Mouse (Mus musculus) lung, postnatal 4 days (tissue): ENCODE results near the gene Clp1.
"Not testable (repeated sequence)": the region's sequence is repeated elsewhere in the genome, so short reads cannot be mapped to it uniquely, and the experiment has no call there.

ENCODE experiments used
- DNase-seq, 2 experiments: peaks; one replicate each; pipeline ENCODE4 v3.0.0; 2021

Clp1 gene

DNA sequence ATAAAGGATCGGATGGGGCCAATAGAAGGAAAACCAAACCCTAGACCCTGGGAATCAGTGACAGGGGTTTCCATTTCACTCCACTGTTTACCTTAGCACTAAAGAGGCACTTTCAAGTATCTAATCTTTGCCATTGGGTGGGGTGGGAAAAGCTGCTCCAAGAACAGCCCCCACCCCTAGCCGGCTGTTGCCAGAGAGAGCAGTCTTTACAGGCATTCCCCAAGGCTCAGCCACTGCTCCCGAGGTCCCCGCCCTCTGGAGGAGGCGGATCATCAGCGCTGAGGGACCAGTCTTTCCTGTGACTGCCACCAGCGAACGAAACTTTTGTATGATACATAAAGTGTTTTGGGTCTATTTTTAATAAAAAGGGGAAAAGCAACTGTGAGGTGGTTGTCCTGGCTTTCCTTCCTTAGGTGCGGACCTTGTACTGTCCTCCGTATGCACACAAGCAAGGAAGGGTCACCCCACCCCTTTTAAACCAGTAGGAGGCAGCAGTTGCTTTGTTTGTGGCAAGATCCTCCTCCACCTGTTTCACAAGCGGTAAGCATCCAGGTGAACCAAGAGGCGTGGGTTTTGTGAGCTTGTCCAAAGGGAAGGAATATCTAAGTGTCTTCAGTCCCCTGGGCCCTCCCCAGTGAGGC lies 11.2 kb upstream of the Clp1 start:
- DNase-seq, result peak; percentile 49 to 60

DNA sequence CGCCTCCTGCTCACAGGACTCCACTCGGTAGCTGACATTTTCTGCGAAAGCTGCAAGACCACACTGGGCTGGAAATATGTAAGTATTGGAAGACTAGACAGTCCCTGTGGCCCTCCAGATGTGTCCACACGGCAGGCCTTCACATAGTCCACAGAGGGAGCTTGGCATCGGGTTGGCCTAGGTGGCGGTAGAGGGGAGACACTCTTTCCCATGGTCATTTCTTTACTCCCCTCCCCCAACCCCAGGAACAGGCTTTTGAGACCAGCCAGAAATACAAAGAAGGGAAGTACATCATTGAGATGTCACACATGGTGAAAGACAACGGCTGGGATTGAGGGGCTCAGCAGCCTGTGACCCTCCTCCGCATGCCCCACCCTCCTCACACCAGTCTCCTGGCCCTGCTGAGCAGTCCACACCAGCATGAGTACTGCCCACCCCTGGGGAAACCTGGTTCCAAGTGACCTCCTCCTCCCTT lies 10.3 kb upstream of the Clp1 start:
- peak; percentile 36 to 44 for DNase-seq

DNA sequence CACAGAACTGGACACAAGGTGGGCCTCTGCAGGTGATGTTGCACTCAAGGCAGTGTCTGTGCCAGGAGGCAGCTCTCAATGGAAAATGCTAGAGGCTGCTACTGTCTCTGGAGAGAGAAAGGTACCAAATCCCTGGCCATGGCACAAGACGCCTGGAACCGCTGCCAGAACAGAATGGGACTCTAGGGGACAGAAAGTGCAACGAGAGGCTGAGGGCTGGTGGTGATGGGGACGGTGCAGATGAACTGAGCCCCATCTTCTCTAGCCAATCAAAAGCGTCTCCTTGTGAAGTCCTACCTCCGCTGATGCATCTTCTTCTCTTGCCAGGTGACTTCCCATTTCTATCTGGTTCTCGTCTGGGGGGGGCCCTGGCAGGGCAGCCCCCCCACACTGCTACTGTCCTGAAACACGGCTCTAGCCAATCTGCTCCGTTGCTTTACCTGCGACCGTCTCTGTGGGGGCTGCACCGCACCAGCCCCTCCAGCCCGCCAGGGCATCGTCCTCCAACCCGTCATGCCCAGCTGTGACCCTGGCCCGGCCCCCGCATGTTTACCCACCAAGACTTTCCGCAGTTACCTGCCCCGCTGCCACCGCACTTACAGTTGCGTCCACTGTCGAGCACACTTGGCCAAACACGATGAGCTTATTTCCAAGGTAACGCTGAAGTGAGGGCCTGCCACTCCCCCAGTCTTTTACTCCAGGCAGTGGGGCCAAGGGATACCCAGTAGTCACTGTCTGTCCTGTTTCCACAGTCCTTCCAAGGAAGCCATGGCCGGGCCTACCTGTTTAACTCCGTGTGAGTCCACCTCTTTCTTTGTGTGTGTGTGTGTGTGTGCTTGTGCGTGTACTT lies 9.4 kb upstream of the Clp1 start:
- DNase-seq, result peak in 1 of 2 experiments; percentile 31

DNA sequence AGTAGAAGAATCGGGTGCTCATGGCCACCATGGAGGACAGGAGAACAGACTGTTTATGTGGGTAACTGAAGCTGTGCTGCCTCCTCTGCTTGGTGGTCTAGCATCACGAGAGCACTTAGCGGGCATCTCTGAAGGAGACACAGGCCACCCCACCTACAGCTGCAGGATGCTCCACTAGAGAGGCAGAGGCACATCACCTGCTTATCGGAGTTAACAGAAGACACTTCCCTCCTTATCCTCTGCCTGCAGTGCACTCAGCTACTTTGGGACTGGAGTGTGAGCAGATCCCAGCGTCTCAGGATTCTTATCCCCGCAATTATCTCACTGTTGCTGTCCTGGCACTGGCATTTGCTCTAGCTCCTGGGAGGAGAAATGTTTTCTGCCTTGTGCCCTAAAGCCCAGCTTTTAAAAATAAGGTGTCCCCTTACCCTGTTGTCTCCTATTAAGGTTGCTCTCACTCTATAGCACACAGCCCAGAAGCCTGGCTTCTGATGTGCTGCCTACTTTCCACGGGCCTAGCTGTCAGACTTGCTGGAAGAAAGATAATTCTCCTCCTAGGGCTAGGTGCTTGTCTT lies 8.3 kb upstream of the Clp1 start:
- DNase-seq, result no peak

DNA sequence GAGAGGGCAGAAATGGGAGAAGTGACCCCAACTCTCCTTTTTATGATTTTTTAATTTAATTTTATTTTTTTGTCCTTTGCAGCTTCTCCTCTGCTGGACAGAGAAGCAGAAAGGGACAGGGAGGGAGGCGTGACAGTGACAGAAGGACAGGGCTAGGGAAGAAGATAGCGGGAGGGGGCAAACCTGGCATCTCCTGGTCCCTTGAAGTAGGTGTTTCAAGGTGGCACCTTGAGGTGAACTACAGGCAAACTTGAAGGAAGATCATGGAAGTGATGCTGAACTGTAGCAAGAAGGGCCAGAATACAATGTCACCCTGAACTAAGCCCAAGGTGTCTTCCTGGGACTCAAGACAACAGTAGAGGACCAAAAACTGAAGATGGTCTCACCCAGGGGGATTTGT lies 7.8 kb upstream of the Clp1 start:
- no peak for DNase-seq

DNA sequence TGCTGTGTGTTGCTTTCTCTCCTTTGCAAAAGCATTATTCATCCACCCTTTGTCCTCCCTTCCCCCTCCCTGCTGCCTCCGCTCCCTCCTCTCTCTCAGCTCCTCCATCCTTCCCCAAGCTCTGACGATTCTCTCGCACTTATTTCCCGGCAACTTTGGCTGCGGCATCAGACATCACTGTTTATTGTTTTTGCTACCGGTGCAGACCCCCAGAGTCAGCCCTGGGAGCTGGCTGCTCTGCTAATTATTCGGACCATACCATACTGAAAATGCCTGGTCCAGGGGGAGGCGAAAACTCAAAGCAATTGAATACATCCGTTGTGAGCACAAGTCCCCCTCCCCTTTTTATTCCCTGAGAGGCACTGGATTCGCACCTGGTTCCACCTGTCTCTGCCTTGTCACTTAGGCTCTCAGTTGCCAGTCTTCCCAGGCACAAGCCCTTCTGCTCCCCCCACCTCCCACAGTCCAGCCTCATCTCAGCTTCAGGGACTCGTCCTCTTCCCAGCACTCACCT lies 7.3 kb upstream of the Clp1 start:
- DNase-seq, result no peak

DNA sequence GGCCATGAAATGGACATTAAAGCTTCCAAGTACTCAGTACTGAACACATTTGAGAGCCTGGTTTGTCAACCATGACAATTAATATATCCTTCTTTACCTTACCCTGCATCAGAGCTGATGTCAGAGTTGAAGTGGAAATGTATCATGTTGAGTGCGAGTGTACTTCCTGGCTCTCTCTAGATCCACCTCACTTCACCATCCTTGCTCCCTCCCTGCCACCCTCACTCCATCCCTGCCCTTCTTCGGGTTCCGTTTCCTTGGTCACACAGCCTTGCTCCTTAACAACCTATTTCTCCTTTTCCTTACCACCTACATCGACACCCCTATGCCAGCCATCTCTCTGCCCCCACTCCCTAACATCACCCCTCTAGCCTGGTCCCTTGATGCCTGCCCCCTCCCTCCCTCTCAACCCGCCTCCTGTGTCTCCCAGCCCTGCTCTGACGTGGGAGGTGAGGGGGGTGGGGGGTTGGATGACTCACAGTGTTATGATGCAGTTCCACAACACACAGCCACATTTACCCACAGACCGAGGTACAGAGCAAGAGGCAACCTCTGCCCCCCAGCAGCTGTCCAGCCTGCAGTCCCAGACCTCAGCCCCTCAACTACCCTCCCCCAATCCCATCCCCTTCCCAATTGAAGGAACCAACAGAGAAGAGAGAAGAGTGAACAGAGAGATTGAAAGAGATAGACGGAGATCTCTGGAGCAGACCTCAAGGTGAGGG lies 6.6 kb upstream of the Clp1 start, which contains the start of gene Ypel4:
Ypel4 (plus strand) TSS at position 480 of the 722 bp plus-strand sequence.
- peak; percentile 41 to 53 for DNase-seq

DNA sequence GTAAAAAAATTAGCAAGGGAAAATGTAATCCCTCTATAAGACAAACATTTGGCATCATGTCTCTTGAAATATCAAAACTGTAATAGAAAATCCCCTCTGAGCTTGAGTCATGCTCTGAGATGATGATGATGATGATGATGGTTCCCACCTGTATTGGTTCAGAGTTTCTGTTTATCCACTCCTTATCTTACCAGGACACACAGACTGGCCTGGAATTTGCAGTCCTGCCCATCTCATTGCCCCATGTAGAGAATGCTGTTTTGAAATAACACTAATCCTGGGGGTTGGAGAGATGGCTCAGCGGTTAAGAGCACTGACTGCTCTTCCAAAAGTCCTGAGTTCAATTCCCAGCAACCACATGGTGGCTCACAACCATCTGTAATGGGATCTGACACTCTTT lies 5.2 kb upstream of the Clp1 start:
- no peak for DNase-seq

DNA sequence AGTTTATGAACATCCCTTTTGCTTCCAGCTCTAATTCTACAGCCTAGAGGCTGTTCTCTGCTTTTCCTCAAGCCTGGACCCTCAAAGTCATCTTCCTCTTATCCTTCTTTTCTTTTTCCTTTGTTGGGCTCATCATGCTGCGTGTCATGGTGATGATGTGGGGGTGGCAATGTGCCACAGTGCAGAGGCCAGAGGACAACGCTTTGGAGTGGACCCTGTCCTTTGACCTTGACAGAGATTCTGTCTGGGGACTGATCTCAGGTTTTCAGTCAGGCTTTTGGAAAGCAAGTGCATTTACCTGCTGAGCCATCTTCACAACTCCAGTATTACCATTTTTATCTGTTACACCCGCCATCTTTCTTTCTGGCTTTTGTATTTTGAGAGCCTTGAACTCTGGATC lies 4.1 kb upstream of the Clp1 start:
- no peak for DNase-seq

DNA sequence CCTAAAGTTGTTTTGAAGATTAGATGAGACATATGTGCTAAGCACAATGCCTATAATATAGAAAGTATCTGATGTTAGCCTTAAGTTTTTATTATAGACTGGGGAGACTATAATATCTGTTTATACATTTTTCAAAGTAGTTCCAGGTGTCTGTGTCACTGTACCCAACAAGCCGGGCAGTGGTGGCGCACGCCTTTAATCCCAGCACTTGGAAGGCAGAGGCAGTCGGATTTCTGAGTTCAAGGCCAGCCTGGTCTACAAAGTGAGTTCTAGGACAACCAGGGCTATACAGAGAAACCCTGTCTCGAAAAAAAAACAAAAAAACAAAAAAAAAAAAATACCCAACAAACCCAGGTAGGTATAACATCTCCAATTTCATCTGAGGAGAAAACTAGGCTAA lies 1.0 kb upstream of the Clp1 start:
- DNase-seq, result not testable (repeated sequence)

DNA sequence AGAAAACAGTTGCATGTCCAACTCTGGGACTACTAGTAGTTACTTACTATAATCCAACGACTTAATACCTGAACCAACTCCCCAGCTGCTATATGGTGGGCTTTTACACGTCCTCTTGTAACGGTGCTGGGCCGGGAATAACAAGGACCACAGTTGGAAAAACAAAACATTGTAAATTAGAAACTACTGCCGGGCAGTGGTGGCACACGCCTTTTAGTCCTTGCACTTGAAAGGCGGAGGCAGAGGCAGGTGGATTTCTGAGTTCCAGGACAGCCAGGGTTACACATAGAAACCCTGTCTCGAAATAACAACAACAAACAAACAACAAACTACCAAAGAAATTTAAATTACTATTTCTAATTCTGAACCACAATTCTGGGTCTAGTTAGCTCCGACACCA lies 434 bp downstream of the Clp1 start:
- DNase-seq, result no peak

DNA sequence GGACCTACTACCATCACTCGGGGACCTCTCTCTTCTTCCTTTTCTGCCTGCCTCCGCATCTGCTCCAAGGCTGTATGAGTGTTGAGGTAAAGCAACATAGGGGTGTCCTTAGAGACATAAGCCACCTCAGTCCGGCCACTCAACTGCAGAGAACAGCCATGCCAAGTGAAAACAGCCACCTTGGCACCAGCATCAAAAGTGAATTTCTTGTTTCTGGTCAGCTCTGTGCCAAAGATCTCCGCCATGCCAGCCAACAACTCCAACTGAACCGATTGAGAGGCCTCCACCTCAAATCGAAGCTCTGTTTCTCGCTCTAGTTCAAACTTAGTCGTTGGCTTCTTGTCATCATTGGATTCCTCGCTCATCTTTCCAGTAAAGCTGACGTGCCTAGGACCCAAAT lies 1.4 kb downstream of the Clp1 start:
- DNase-seq, result no peak

DNA sequence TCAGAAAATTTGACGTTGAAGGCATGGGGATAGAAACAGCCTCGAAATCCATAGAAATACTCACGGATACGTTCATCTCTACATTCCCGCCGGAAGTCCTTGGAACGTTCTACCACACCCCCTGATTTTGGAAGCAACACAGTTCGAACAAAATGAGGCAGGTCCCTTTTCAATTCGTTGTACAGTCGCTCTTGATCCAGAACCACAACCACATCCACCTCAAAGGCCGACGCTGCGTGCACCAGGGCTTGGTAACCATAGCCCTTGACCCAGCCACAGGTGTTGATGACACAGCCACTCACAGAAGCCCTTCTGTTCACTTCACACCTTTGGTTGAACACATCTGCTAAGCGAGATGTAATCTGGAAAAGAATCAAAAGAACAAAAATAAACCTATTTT lies 3.3 kb downstream of the Clp1 start:
- no peak for DNase-seq

DNA sequence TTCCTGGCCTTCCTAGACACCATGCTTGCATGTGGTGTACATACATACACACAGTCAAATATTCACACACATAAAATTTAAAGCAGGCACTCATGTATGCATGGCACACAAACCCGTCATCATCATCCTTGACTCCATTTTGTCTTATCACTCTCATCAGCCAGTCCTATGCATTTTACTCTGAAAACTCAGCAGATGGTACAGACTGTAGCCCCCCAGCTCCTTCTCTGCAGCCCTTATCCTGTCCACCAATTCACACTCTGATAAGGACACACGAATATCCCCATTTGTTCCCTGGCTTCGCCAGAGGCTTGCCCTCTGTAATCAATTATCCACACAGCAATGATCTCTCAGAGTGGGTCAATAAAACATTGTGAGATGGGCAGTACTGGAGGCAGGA lies 6.0 kb downstream of the Clp1 start:
- no peak for DNase-seq

DNA sequence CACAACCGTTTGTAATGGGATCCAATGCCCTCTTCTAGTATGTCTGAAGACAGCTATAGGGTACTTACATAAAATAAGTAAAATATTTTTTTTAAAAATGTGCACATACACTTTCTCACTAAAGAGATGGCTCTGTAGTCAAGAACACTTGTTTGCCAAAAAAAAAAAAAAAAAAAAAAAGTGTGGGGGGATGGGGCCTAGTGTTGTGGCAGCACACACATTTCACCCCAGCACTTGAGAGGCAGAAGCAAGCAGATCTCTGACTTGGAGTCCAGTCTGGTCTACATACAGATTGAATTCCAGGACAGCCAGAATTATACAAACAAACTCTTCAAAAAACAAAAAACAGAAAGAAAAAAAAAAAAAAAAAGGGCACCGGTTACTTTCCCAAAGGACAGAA lies 6.4 kb downstream of the Clp1 start:
- no peak for DNase-seq

DNA sequence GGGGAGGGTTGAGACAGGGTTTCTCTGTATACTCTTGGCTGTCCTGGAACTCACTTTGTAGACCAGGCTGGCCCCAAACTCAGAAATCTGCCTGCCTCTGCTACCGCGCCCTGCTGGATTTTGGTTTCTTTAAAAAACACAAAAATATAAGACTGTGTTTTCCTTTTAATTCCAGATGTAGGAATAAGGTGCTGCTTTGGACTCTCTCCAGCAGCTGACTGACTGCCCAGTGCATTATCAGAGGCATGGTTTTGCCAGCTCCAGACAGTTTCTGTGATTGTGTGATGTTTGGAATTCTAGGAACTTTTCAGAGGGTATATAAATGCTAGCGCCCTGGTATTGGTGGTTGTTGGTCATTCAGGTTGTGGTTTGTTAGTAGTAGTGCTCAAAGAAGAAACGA lies 9.8 kb downstream of the Clp1 start:
- no peak for DNase-seq

DNA sequence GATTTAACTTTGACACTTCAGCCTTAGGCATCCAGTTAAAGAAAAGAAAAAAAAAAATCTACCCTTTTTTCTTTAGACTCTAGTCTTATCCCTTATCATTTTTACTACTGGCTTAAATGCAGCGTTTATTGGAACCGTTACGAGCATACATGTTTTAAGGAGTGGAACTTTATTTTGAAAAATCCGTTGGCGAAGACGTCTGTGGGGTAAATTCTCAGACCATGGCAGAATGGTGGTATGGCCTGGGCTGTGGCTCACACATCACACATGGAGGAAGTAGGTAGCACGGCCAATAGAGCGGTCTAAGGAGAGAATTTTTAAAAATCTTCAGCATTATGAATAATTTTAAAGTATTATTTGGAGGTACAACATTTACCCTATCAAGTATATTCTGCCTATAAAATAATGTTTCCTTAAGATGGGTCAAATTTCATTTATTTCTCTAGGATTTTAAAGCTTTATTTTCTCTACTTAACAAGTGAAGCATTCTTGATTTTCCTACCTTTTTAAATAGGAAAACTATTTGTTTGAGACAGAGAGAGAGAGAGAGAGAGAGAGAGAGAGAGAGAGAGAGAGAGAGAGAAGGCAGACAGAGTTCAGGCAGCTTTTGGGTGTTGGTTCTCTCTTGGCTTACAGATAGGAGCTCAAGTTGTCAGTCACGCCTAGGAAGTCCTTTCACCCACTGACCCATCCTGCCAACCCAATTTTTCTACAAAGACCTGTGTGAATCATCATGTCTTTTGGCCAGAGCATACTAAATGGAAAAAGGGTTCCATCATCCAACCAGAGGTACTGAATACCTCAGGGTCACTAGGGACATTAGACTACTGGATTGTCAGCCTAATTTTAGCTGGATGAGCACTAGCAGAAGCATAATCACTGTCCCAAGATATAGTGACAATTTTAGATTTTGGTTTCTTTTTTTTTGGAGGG lies 10.5 kb downstream of the Clp1 start:
- no peak for DNase-seq

DNA sequence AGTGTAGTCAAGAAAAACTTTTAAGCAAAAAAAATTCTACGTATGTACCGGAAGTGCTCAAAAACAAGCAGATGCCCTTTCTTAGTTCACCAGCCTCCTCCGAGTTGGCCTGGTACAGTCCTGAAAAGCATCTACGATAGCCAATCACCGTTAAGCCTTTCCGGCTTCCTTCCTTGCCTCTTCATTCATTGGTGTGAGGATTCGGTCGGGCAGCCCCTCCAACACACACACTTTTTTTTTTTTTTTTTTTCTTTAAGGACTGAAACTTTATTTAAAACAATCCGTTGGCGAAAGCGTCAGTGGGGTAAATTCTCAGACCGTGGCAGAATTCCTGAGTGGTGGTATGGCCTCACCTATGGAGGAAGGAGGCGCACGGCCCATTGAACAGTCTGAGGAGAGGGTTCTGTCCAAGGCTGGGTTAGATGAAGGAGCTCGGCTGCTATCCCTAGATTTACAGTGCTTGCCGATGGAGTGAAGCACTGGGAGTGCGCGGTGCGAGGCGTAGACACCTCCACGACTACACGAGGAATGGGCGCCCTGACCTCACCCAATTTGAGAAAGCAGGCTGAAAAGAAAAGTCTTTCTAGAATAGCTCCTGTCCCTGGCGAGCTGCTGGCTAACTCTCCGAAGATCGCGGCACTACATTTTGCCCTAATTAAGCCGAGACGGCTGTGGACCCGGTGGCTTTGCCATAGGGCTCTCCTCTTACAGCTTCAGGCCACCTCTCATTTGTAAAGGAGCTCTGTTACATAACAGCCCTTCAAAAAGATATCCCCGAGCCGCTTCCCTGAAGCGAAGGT lies 11.4 kb downstream of the Clp1 start:
- DNase-seq, result peak; percentile 69 to 89

DNA sequence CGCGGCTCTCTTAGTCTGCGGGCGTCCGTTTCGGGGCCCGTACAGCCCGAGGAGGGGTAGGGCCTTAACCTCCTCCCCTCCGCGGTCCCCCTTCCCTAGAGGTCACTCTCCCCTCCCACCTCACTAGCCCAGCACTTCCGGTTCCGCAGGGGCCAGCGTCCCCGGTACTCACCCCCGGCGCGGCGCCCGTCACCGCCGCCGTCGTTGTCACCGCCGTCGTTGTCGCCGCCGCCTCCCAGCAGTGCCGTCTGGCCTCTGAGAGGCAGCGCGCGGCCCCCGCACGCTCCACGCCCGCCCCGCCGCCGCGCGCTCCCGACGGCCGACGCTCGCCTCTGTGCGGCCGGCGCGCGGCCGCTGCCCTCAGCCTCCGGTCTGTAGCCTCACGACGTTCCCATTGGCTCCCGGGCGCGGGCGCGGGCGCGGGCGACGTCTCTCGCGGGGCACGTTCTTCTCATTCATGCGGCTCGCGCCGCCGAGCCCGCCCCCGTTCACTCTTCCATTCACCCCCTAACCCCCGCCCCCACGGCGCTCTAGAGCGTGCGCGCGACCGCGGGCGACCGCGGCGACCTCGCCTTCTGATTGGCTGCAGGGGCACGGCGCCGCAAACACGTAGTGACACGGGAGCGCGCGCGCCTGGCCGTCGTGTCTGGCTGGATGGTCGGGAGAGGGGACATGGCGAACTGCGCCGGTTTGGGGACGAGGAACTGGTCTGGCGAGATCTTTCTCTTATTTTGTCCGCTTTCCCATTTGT lies 12.2 kb downstream of the Clp1 start, which contains the start of gene Zdhhc5:
Zdhhc5 (minus strand) TSS at position 370 of the 751 bp plus-strand sequence.
- DNase-seq, result peak; percentile 99 to 100

DNA sequence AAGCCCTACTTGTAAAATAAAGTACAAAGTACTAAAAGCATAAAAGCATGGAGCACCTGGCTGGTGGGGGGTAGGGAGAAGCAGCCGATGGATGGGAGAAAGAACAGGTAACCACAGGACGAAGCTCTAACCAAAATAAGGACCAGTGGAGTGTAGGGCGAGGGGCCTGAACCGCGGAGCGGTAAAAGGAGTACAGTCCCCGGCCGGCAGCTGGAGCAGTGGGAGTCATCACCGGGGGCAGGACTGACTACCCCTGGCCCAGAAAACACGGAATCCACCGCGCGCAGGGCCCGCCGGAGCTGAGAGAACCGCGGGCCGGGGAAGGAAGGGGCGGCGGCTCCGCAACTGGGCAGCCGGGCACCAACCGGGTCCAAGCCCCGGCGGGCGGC lies 12.7 kb downstream of the Clp1 start:
- DNase-seq, result no peak
